Mouse (Mus musculus) gastrocnemius, postnatal 10 days (tissue): ENCODE data around the gene Pgpep1. TPM values are rescaled to one million over a fixed set of nuclear protein-coding genes. Genes with fewer than 3 reads are reported as not detected.

Experiments
- DNase-seq: peaks from one replicate; pipeline ENCODE4 v3.0.0; 2021; ENCODE audit warnings: mixed read lengths
- long read RNA-seq, 2 experiments: library from polyadenylated mRNA; stranded (forward); transcript quantifications; one replicate each; pipeline ENCODE4 v2.0.0; 2021
- total RNA-seq, 2 experiments: library from RNA; stranded (reverse); gene quantifications; 2 replicates each; pipeline ENCODE4 v1.2.3; 2021

The Pgpep1 gene
- total RNA-seq: 10 to 100 TPM; 22.5 to 23.4 TPM
- long read RNA-seq, experiment 1, full-length matches to known transcripts: 19 of 25 reads
- long read RNA-seq, experiment 1, partial matches to known transcripts: 0 of 25 reads
- long read RNA-seq, experiment 1, other reads (novel, unspliced or antisense): 6 of 25 reads
- long read RNA-seq, experiment 2, full-length matches to known transcripts: 9 of 14 reads
- long read RNA-seq, experiment 2, partial matches to known transcripts: 0 of 14 reads
- long read RNA-seq, experiment 2, other reads (novel, unspliced or antisense): 5 of 14 reads

DNA sequence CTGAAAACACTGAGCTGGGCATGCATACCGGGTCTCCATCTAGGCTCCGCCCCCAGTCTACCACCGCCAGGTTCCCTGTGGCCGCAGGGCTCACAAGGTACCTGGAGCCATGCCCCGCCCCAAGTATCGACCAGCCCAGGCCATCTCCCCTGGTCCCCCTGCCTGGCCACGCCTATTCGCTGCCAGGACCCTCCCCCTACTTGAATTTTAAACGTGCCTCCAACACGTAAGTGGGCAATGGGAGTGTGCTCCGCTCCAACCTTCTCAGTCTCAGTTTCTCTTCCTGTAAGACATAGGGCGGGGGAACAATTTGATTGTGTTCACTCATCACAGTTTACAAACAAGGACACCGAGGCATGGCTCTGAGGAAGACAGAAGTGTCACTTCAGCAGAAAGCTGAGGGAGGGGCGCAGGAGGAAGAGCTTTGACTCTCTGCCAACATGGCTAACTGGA is at the start of gene Pgpep1:
Gene Pgpep1, minus strand, starts transcription at position 116 of the 453 bp plus-strand sequence.
- DNase-seq: no peak

DNA sequence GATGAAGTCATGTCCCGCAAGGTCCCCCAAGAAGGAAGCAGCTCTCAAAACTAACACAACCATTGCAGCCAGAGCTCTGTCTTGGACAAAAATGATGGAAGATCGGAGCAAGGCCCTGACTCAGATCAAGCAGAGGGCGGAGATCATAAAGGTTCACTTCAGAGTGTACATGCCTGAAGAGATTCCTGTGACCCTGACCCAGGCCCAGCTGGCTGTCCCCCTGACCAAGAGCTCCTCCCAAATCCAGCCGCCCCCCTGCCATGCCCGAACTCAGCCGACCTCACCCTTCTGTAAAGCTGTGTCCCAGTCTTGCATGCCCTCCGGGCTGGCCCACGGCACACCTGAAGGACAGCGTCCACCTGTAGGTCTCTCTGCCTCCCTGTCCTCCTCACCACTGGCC is 49.6 kb upstream of the Pgpep1 start:
- no peak for DNase-seq

DNA sequence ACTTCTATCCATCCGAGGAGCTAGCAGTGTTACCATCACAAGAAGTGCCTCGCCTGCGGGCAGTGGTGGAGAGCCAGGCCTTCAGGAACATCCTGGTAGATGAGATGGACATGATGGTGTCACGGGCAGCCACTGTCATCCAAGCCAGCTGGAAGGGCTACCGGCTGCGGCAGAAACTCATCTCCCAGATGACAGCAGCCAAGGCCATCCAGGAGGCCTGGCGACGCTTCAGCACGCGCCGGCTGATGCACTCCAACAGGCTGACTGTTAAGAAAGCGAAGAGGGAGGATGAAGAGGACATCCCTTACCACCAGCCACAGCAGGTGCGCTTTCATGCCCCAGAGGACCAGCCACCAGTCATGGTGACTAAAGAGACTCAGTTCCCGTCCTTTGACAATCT is 48.1 kb upstream of the Pgpep1 start:
- DNase-seq: no peak

DNA sequence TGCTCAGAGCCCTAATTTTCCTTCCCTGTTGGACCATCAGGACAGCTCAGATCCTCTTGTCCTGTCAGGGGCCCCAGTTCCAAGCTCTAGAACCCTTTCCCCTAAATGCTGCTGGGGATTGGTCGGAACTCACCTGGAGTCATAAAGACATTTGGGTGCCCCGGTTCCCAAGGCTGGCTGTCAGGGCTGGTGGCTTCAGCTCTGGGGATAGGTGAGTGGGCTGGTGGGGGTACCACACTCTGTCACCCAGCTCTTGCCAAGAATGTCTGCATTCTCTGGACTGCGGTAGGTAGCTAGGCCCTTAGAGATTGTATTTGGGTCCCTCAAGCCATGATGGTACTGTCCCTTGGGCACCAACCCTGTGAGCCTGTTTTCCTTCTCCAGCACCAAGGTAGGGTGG is 43.1 kb upstream of the Pgpep1 start, which contains the start of gene Iqcn:
Gene Iqcn, plus strand, starts transcription at position 171 of the 400 bp plus-strand sequence.
- no peak for DNase-seq

DNA sequence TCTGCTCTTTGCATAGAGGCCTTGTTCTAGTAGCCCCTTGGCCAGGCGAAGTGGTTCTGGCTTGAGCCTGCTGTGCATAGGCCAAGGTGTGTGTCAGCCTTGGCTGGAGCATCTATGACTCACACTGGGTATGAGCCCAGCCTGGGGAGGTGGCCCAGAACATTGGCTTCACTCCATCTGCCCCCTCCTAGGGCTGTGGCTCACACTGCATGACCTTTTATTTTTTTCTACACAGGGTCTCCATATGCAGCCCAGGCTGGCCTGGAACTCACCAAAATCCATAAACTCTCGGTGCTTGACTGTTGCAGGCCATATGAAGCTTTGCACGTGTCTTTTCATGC is 42.6 kb upstream of the Pgpep1 start:
- peak; percentile 80 for DNase-seq

DNA sequence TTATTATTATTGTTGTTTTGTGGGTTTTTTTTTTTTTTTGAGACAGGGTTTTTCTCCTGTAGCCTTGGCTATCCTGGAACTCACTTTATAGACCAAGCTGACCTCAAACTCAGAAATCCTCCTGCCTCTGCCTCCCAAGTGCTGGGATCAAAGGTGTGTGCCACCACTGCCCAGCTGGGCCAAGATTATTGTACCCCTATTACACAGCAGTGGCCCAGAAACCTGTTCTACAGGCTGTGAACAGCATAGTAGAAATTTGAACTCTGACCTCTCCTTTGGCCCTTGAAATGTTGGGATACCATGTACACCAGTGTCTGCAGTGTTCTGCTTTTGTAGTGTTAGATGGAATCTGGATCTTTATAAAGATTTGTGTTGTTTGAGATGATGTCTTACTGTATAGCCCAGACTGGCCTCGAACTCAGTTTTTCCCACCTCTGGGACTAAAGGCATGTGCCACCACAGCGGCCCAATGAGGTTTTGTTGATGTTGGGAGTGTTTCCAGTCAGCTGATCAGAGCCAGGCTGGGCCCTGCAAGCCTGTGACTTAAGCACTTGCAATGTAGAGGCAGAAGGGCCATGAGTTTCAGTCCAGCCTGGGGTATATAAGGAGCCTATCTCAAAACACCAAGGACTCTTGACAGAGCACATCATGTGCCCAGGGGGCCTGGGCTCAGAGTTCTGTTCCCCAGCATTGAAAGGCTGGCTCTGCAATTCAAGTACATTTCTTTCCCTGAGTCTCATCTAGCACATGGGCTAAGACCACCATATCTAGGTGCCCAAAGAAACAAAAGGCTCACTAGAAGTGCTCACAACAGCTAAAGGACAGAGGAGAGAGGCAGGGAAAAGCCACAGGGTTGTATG is 42.0 kb upstream of the Pgpep1 start:
- DNase-seq: no peak

DNA sequence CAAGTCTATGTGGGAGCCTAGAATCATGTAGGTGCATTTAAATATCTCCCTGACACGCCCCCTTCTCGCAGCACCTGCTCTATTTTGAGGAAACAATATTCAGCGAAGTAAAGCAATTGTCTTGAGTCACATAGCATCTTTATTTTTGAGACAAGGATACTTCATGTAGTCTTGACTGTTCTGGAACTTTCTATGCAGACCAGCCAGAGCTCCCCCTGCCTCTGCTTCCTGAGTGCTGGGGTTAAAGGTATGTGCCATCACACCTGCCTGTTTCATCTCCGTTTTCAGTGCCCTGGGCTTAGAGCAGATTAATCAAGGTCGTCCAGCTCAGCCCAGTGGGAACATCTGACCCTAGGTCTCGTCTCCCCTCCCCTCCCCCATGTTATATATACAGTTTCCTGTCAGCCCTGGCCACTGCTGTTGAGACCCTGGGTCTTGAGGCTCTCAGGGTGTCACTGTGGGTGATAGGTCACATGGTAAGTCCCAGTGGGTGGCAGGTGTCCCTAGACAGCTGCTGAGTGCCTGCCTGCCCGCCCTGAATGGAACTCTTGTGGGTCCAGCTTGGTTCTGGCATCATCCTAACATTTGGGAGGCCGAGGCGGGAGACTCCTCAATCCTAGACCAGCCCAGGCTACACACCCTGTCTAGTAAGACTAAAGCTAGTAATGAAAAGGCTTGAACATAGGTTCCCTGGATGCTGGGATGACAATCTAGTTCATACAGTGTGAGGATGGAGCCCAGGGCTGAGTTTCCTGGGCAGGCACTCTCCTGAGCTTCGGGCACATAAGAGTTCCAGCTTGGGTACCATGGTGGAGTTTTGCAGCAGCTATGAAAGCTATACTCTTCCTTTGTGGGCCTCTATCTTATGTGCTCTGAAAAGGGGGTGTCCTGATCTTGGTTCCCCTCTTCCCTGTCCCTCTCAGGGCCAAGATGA is 41.1 kb upstream of the Pgpep1 start:
- DNase-seq: no peak

DNA sequence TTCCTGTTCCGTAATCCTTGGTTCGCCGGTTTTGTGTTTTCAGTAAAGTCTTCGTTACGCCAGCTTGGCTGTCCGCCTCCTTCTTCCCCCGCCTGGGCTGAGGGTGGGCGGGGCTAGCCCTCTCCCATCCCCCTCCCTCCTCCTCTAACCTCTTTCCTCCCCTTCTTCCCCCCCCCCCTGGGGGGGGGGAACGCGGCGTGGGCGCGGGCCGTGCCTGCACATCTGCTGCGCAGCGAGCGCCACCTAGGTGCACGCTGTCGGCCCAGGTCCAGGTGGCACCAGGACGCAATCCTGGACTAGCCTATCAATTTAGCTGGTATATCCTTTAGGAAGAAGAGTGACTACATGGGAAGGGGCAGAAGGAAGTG is 40.4 kb upstream of the Pgpep1 start:
- DNase-seq: peak; percentile 87

DNA sequence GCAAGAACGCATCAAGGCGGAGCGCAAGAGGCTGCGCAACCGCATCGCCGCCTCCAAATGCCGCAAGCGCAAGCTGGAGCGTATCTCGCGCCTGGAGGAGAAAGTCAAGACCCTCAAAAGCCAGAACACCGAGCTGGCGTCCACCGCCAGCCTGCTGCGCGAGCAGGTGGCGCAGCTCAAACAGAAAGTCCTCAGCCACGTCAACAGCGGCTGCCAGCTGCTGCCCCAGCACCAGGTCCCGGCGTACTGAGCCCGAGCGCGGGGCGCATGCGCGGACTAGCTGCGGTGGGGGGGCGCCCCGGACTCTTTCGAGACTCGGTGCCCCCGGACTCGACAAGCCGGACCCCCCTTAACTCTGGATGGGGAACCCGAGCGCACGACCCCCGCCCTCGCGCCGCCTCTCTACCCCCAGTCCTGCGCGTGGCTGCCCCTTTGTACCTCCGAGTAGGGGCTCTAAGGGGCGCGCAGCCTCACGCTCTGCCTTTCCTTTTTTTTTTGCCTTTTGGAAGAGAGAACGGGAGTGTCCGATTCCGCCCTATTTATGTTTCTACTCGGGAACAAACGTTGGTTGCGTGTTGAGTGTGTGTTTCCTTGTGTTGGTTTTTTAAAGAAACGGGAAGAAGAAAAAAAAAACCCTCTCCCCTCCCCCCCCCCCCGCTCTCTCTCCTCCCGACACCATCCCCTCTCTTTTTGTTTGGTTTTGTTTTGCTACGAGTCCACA is 39.8 kb upstream of the Pgpep1 start:
- DNase-seq: peak; percentile 84

DNA sequence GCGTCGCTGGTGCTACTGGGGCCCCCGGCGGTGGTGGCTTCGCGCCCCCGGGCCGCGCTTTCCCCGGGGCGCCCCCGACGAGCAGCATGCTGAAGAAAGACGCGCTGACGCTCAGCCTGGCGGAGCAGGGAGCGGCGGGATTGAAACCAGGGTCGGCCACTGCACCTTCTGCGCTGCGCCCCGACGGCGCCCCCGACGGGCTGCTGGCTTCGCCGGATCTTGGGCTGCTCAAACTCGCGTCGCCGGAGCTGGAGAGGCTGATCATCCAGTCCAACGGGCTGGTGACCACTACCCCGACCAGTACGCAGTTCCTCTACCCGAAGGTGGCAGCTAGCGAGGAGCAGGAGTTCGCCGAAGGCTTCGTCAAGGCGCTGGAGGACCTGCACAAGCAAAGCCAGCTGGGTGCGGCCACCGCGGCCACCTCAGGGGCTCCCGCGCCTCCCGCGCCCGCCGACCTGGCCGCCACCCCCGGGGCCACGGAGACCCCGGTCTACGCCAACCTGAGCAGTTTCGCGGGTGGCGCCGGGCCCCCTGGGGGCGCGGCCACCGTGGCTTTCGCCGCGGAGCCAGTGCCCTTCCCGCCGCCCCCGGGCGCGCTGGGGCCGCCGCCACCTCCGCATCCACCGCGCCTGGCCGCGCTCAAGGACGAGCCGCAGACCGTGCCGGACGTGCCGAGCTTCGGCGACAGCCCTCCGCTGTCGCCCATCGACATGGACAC is 39.1 kb upstream of the Pgpep1 start:
- DNase-seq: peak; percentile 70

DNA sequence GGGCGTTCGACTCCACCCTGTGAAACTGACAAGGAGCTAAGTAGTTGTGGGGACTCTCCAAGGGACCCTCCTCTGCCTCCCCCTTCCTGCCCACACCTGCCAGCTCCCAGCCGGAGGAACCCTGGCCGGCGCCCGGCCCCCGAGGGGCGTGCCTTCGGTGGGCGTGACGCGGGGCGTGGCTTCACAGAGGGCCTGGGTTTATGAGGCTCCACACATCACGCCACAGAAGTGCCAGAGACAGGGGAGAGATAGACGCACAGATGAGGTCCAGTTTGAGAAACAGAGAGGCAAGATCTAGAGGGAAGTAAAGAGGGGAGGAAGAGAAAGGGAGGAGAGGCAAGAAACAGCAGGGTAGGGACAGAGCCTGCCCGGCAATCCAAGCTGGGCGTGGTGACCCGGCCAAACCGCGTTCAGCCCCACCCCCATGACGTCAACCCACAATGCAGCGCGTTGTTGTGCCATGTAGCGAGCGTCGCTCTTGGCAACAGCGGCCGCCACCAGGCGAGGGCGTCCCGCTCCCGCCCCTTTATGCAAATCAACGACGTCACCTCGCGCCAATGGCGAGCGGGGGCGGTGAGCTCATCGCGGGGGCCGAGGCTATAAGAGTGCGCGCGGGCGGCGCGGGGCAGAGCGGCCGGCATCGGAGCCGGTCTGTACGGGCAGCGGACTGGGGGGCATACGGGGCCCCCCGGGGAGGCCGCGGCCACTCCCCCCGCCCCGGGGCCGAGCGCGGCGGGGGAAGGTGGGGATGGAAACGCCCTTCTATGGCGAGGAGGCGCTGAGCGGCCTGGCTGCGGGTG is 38.3 kb upstream of the Pgpep1 start, which contains the start of gene Jund:
Gene Jund, plus strand, starts transcription at position 640 of the 800 bp plus-strand sequence.
- DNase-seq: peak; percentile 99

DNA sequence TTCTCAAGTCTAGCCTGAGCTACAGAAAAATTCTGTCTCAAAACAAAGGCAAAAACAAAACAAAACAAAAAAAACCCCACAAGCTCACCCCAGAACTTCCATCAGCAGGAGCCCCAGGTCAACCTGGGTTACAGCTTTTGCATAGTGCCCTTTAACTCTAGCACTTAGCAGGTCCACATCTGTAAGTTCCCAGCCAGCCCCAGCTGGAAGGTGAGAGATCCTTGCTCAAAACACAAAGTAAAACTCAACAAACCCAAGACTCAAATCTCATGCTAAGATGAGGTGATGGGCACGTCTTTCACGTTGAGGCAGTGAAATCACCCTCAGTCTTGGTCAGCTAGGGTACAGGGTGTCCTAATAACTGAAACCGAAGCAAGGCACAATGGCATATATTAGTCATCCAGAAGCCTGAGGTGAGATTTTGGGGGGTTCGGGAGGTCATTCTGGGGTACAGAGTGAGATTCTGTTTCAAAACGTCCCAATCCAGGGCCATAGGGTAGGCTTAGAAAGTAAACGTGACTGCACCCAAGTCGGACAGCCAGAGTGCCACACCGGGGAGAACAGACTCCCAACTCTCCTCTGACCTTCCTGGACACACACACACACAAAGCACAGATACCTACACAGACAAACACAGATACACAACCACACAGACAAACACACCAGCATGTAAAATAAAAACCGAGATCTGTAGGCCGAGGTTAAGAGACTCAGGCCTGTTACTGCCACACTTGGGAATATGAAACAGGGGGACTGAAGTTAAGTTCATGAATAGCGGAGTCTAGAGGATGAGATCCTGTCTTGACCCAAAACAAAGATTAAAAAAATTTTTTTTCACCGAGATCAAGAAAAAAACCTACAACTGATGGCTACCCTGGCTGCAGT is 37.4 kb upstream of the Pgpep1 start:
- no peak for DNase-seq

DNA sequence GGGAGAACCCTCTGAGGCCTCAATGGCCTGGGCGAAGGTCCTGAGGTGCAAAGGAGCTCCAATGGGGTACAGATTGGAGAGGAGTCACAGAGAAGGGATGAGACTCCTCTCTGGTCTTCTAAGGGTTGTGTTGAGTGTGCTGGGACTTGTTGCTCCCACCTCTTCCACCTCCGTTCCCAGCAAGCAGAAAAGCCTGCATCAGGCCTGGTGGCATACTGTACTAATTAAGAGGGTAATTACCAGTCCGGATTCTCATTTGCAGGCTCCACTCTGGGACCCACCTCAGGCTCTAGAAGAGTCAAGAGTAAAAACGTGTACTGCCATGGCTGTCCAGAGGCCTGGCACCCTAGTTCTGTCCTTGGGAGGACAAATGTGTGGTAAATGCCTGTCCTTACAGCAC is 36.8 kb upstream of the Pgpep1 start:
- no peak for DNase-seq

DNA sequence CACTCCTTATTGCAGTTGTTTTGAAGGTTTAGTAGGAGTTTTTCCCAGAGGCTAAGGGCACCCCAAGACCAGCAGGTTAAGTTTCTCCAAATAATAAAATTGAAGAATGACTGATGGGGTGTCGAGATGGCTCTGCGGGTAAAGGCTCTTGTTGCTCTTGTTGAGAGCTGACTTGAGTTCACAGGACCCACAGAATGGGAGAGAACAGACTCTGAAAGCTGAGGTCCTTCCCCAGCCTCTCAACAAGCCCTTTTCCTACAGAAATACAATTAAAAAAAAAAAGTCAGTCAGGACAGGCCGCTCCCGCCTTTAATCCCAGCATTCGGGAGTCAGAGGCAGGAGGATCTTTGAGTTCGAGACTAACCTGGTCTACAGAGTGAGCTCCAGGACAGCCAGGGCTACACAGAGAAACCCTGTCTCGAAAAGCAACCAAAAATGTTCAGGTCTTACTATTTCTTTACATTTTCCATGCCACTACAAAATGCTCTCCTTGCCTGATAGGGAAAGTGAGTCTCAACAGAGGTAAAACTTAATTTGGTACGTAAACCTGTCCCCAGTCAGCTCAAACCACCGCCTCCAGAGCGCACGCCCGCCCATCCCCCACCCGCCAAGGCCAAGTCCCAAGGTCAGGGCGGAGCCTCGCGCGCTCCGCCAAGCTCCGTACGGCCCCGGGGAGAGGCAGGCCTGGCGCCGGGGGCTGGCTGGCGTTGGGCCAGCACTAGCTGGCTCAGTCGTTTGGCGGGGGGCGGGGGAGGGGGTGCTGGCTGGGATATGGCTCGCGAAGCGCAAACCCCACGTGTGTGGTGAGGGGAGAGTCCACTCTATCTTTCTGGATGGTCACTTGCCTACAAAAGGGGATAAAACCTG is 36.1 kb upstream of the Pgpep1 start:
- DNase-seq: peak; percentile 72

DNA sequence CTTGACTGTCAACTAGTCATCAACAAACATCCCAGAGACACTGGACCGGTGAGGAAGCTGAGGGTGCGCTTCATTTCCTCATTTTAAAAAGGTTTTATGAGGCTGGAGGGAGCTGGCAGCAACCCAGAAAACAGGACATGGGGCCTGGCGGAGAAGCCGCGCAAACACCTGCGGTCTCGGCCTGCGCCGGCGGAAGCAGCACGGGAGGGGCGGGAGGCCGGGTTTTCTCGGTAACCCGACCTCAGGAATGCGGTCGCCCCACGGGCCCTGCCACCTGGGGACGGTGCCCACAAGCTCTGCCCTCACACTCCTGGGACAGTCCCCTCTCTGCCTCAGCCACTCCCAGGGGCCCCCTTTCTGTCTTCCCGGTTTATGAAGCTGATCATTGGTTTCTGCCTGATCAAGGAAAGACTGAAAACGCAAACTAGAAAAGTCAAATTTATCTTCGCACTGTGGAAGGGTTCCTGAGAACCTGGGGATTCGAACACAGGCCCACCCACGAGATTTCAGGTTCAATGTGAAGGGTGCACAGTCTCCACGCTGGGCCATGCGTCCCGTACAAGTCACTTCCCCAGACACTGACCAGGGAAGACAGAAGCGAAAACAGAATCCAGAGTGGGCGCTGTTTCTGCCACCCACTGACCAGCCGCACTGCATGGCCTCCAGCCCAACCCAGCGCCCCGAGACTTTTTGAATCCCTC is 35.3 kb upstream of the Pgpep1 start:
- DNase-seq: peak; percentile 54

DNA sequence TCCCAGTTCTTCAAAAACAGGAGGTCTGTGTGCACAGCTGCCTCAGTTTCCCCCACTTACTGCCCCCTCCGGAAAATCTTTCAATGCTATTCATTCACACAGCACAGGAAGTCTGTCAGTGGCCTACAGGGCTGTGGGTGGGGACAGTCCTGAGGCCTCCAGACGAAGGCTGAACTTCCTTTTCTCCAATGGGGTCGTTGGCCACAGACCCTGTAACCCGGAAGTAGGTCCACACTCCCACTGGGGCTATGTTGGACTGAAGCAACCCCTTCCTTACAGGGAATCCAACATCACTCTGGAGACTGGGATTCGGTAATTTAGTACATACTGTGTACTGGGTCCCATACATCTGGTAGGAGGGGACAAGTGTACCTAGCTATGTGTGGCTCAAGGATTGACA is 33.4 kb upstream of the Pgpep1 start:
- DNase-seq: no peak

DNA sequence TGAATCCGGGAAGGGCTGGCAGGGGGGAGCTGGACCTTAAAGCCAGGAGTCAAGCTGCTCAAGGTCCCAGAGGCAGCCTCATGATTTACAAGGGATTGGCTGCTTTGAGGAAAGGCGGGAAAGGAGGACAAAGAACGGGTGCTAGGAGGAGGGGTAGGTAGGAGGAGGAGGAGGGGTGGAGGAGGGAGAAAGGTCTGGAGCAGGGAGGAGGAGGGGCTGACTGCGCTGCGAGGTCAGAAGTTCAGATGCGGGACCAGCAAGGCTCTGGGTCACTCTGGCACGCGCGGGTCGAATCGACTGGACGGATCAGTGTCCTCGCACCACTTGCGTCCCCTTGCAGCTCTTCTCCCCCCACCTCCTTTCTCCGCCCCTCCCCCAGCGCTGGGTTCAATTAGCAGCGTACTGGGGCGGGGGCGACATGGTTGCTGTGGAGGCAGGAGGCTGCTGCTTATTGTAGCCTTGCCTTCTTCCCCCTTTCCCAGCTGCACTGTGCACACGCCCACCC is 31.6 kb upstream of the Pgpep1 start:
- DNase-seq: no peak
